Mouse (Mus musculus) frontal cortex, adult (tissue): ENCODE results near the gene Ube2u.

ENCODE experiments used
- ATAC-seq: cut with Nextera tagmentation; 2 replicates; pipeline ENCODE4 v1.9.2; 2017; ENCODE audit warnings: mild to moderate bottlenecking, moderate library complexity, mixed read lengths; ENCODE audit not compliant: low TSS enrichment

Ube2u gene

GRCm38 (mm10) chr4:100547905-100548304 is 69.3 kb downstream of the Ube2u start:
- no peak for ATAC-seq

DNA sequence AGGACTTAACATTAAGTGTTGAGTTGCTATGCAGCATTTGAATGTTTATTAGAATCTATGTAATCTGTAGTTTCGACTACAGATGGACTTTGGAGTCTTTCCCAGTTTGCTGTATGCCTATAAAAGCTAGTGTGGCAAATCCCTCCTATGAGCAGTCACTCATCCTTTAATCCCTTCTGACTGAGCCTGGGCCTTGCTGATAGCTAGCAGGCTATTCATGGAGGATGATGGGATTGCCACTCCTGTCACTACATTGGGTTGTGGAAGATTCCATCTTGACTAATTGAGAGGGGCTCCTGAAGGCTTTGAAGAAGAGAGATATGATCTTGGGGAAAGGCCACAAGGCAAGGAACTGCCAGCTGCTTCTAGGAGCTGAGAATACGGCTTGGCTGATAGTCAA is 74.6 kb downstream of the Ube2u start:
- ATAC-seq = no peak

DNA sequence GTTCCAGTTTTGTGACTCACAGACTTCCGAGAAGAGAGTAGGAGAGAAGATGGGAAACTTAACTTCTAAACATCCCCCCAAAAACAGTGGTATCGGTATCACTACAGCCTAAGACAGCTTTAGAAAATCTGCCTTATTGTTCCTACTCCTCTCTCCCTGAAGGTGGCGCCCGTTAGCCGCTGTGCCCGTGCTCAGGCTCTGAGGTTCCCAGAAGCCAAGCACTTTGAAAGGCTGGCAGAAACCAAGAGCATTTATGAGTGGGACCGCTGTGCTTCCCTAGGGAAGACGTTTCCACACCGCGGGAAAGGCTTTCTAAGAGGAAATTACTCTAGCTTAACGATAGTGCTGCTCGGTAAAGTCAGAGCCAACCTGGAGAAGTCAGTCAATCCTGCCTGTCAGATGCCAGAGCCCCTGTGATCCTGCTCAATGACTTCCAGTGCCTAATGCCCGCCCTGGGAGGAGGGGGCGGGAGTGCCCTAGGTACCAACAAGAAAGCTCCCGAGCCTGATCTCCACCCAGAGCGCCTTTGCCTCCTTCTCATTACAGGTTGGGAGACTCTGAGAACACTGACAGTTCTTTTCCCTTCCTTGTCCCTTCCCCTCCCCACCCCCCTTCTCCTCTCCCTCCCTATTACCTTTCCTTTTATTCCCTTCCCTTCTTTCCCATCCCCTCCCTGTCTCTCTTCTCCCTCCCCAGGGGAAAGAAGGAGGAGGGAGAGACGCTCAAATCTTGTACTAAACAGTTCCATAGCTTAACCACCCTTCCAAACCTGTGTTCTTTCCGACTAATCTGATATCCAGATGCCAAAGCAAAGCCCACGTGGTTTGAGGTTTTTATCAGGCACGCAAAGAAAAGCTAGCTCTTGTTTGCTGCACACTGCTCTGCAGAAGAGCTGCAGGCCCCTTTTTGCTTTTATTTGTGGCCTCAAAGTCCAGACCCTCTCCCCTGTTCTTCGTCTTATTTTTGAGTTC is 109.9 kb downstream of the Ube2u start:
- ATAC-seq = peak; percentile 99

DNA sequence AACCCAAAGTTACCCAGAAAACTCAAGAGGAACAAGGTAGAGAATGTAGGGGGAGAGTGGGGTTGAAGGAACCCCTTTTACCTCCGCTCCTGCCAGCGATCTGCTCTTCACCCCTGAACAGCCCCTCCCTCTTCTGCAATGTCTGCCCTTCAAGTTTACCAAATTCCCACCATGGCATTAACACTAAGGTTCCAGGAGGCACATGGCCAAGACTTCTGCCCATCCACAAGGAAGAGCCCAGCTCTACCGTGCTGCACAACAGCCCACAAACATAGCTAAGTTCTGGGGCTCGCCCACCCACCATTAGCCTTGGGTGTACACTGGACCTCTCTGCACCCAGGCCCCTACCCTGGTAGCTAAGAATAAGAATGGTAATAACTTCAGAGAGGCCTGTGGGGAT is 117.1 kb downstream of the Ube2u start:
- ATAC-seq = no peak

GRCm38 (mm10) chr4:100596630-100597029 is 118.0 kb downstream of the Ube2u start:
- peak; percentile 53 for ATAC-seq

DNA sequence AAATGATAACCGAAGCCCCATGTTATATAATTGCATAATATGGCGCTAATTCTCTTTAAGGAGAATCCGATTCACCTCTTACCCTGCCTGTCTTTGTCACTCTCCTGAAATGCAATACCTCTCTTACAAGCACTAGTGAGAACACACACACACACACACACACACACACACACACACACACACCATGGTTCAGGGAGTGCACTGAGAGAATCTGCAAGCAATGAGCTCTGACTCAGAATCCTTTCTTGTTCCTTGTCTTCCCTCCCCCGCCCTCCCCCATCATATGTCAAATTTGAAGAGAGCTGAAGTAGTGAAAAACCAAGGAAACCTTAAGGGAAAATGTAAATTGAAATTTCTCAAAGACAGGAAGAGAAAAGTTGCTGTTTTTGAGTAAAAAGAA is 118.4 kb downstream of the Ube2u start:
- peak; percentile 88 for ATAC-seq
